Mouse (Mus musculus) small intestine, adult 2 months (tissue): ENCODE measurements around the gene Tmem215. TPM values are rescaled to one million over a fixed set of nuclear protein-coding genes. Genes with fewer than 3 reads are reported as not detected.

ENCODE experiments used
- H3K27ac ChIP-seq: fragments of 200-500 bp; 2 replicates; pipeline ENCODE4 v1.5.1; 2012; ENCODE audit warnings: low read depth, low read length, control low read depth, inconsistent platforms; ENCODE audit not compliant: insufficient read depth
- H3K27me3 ChIP-seq: fragments of 200-500 bp; 2 replicates; pipeline ENCODE4 v1.6.1; 2012; ENCODE audit warnings: mild to moderate bottlenecking, moderate library complexity, low read length, inconsistent platforms; ENCODE audit not compliant: control insufficient read depth, insufficient read depth
- H3K36me3 ChIP-seq: fragments of 200-500 bp; 2 replicates; pipeline ENCODE4 v1.6.1; 2012; ENCODE audit warnings: mild to moderate bottlenecking, low read length, control low read depth, inconsistent platforms; ENCODE audit not compliant: control insufficient read depth, insufficient read depth
- H3K4me1 ChIP-seq: fragments of 200-500 bp; 2 replicates; pipeline ENCODE4 v1.6.1; 2012; ENCODE audit warnings: low read length, inconsistent platforms, mixed read lengths; ENCODE audit not compliant: control insufficient read depth, insufficient read depth, insufficient read length
- H3K4me3 ChIP-seq: fragments of 200-500 bp; 2 replicates; pipeline ENCODE4 v1.5.1; 2012; ENCODE audit warnings: low read depth, mild to moderate bottlenecking, control low read depth, inconsistent platforms, low read length, moderate library complexity
- CTCF ChIP-seq: fragments of 200-500 bp; IDR thresholded peaks from 2 replicates; pipeline ENCODE4 v1.5.1; 2012; ENCODE audit warnings: low read depth, mild to moderate bottlenecking, control low read depth, inconsistent platforms, low read length, moderate library complexity, mixed read lengths; ENCODE audit not compliant: insufficient replicate concordance, insufficient read length; ENCODE audit errors: extremely low read depth
- POLR2A ChIP-seq: fragments of 200-500 bp; IDR thresholded peaks from 2 replicates; pipeline ENCODE4 v1.6.1; 2012; ENCODE audit warnings: low read depth, mild to moderate bottlenecking, control low read depth, inconsistent platforms, low read length, moderate library complexity
- WGBS: fragments of 180-500 bp; shearing (Covaris S2); methylation state at CpG from one replicate; pipeline ENCODE4 v1.1.7; 2018; 5-methylcytosine and 5-hydroxymethylcytosine counted together
- polyA plus RNA-seq: library from polyadenylated mRNA; depleted of rRNA; stranded (reverse); fragments of >200 nt; gene quantifications from 2 replicates; pipeline ENCODE4 v1.2.3, GENCODE M21; 2012; rRNA removed

The Tmem215 gene
- polyA plus RNA-seq, 1 experiment = 0.23 TPM

GRCm38 (mm10) chr4:40513235-40513634 lies 41.3 kb downstream of the Tmem215 start:
- WGBS = 89% methylated on average over 2 of the region's 2 CpGs
- no peaks in the 10 kb centered on the region for H3K36me3 ChIP-seq
- no peak overlapping the region for H3K27ac ChIP-seq
- no peak overlapping the region for H3K4me3 ChIP-seq
- no peaks in the 10 kb centered on the region for H3K27me3 ChIP-seq
- no peaks in the 10 kb centered on the region for H3K4me1 ChIP-seq
- TF ChIP-seq POLR2A (no peak), CTCF (no peak)

- Histone ChIP-seq H3K27me3 (no peaks in the 10 kb centered on the region), H3K4me3 (no peak overlapping the region), H3K36me3 (no peaks in the 10 kb centered on the region), H3K4me1 (no peaks in the 10 kb centered on the region), H3K27ac (no peak overlapping the region)
- 90% methylated on average over 14 of the region's 14 CpGs for WGBS
- no peak for TF ChIP-seq POLR2A
- TF ChIP-seq CTCF = no peak
Measured at GRCm38 (mm10) chr4:40518545-40519324, 46.8 kb downstream of the Tmem215 start.

Other genes starting within 250 kb of the Tmem215 start
- 8.1 and 19.9 TPM in 2 replicates for gene Ddx58, start 232.4 kb upstream of the Tmem215 start, polyA plus RNA-seq
- 7.8 and 17.5 TPM in 2 replicates for gene Smim27, start 202.6 kb upstream of the Tmem215 start, polyA plus RNA-seq
- gene Topors, start 202.3 kb upstream of the Tmem215 start, polyA plus RNA-seq = 1.1 and 1.5 TPM in 2 replicates
- 69.4 and 70.1 TPM in 2 replicates for gene Ndufb6, start 192.8 kb upstream of the Tmem215 start, polyA plus RNA-seq
- gene Aptx, start 231.0 kb downstream of the Tmem215 start, polyA plus RNA-seq = 1.4 and 2.9 TPM in 2 replicates
- gene Dnaja1, start 250.0 kb downstream of the Tmem215 start, polyA plus RNA-seq = 0.66 and 1.6 TPM in 2 replicates